Mouse (Mus musculus): ENCODE measurements around the gene E330017A01Rik.

Gene E330017A01Rik

GRCm38 (mm10) chr16:58662287-58662791, 23.8 kb upstream of the E330017A01Rik start:
- no peak for DNase-seq

DNA sequence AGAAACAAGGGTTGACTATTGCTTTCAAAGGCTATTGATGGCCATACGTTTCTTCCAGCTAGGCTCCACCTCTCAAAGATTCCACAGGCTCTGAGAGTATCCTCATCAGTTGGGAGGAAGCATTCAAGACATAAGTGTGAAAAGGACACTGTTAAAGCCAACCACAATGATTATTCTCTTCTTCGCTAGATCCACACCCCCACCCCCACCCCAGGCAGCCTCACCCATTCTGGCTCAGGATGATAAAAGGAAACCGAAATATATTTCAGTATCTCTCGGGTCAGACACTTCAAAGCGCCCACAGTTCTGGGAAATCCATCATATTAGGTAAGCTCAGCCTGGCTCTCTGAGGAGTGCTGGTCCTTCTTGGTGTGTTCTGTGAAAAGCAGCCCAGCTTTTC, 23.3 kb upstream of the E330017A01Rik start:
- DNase-seq = no peak

GRCm38 (mm10) chr16:58658668-58659067, 20.1 kb upstream of the E330017A01Rik start:
- DNase-seq = no peak

DNA sequence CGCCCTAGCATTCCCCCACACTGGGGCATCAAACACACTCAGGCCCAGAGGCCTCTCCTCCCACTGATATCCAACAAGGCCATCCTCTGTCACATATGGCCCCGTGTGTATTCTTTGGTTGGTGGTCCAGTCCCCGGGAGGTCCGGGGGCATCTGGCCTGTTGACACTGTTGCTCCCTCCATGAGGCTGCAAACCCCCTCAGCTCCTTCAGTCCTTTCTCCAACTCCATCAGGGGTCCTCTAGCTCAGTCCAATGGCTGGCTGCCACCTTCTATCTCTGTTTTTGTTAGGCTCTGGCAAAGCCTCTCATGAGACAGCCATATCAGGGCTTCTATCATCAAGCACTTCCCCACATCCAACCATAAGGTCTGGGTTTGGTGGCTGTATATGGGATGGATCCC, 18.0 kb upstream of the E330017A01Rik start:
- DNase-seq = no peak

- DNase-seq = no peak
Measured at GRCm38 (mm10) chr16:58655751-58656150, 17.2 kb upstream of the E330017A01Rik start.

GRCm38 (mm10) chr16:58649979-58650378, 11.4 kb upstream of the E330017A01Rik start:
- DNase-seq = no peak

DNA sequence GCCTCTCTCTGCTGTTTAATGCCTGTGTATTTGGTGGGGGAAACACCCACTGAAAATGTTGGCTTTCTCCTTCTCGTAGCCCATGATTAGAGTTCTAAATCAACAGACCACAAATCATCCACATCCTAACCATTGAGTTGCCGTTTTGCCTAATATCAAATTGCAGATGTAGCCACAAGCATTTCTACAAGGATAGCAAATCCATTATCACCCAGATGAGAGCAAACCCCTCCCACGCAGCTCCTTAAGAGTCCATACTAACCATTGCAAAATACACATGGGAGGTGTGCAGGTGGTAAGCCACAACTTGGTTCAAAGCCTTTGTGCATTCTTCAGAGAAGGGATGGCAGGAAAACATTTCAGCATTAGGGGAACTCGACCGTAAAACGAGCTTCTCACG, 523 bp downstream of the E330017A01Rik start:
- no peak for DNase-seq

DNA sequence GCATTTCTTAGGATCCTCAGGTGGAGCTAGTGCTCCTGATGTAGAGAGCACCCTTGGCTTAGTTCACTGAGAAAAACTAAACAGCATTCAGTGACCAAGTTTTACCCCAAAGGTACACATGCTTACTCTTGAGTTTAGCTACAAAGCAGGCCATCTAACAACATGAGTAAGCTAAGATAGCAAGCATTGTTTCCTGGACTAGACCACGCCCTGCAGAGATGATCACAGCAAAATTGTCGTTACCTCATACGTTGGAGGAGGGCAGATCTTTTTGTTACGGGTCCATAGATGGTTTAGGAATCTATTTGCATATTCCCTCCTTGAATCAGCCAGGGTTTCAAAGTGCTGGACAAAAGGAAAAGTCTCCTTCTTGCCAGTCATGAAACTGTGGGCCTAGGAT, 1.1 kb downstream of the E330017A01Rik start:
- DNase-seq = no peak

DNA sequence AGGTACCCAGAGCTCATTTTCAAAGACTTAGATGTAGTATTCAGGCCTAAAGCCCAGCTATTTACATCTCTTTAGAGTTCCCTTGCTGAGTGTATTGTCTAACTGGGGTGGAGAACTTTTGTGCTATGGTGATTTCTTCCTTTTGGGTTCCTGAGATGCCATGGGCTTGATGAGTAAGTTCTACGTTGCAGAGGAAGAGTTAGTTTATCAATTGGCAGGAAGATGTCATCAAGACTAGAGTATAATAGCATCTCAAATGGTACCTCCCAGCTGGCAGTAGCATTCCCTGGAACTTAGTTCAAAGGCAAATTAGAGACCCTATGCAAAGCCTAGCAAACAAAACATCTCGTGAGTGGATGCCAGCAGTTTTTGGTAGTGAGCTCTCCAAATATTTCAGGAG, 2.7 kb downstream of the E330017A01Rik start:
- no peak for DNase-seq

GRCm38 (mm10) chr16:58629736-58630135, 8.8 kb downstream of the E330017A01Rik start:
- DNase-seq = no peak

DNA sequence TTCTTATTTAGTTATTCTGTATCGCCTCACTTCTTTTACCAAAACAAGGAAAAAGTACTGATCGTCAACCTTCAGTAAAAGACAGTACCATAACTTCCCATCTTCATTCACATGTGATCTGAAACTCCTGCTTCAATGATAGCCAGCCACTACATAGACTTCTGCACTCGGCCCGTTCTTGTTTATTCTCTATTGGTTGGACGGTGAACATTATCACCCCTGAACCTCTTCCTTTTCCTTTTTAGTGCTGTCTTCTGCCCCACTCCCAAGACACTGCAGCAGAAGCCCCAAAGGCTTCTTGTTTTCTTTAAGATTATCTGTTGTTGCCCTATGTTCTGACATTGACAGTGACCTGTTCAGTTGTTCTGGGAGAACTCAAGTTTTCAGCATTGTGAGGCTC, 9.6 kb downstream of the E330017A01Rik start:
- DNase-seq = no peak

DNA sequence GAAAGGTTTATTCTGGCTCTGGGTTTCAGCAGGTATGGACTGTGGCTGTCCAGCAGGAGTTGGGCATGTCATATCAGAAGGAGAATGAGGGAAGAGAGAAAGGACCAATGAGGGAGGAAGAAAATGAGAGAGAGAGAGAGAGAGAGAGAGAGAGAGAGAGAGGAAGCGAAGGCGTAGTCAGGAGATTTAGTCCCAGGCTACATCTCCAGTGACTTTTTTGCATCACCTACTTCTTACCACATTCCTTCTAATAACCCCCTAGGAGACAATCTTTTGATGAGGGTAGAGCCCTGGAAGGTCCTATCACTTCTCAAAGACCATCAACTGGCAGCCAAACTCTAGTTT, 10.2 kb downstream of the E330017A01Rik start:
- DNase-seq = no peak

DNA sequence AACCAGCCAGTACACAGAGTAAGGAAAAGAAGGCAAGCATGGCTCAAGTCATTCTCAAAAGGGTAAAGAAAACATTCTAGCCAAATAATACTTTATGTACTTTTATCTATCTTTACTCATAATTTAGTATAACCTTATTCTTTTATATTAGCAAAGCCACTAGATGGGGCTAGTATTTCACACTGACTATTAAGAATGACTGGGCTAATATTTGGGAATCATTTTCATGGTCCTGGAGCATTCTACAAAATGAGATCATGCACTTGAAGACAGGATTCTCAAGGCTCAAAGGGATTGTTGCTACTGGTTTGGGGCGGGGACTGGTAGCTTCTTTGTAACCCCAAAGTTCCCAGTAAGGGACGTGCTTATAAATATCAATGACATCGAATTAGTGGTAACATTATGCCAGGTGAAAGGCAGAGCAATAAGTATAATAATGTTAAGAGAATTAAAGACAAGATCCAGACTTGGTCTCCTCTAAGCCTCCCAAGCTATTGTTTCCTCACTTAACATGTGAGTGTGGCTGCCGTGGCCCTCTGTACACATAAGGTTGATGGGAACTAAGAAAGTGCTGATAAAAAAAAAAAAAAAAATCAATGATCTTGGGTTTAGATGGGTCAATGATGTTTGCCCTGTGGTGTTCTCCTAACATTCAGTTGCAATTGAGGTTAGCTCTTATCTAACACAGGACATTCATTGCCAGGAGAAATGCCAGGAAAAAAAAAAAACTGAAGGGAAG, 10.8 kb downstream of the E330017A01Rik start:
- no peak for DNase-seq

- peak; percentile 34 for DNase-seq
Measured at GRCm38 (mm10) chr16:58623944-58624343, 14.6 kb downstream of the E330017A01Rik start.

DNA sequence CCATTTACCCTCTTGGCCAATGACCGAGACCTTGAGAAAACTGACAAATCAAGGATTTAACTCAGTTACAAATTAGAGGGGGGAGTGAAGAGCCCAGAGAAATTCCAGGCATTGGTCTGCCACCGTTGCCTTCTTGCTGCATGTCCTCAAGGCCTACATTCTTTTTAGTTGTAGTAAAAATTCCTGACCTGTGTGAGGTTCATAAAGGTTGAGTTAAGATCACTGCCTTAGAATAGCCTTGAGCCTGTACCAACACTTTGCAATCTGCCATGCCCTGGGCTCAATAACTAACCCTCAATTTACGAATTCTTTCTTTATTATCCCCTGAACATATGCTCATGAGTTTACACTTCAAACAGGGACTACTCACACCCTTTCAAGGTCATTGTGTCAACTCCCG, 15.4 kb downstream of the E330017A01Rik start:
- DNase-seq = no peak

DNA sequence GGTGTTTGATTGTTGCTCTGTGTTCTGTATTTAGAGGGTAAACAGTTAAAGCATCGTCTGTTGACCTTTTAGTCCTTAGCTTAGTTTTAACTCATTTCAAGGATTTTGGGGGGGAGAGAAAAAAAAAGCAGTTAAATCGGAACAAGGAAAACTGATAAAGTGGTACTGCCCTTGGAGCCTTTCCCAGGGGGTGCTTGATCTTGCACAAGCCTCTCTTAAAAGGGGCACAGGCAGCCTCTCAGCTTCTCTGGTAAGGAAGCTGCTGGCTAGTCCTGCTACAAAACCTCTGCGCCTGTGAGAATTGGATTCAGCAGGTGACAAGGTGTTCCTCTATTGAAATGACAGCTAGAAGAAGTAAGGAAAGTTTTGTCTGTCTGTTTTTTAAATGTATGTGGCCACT, 16.2 kb downstream of the E330017A01Rik start:
- no peak for DNase-seq

GRCm38 (mm10) chr16:58617346-58617745, 21.2 kb downstream of the E330017A01Rik start:
- no peak for DNase-seq

- DNase-seq = no peak
Measured at GRCm38 (mm10) chr16:58616878-58617277, 21.7 kb downstream of the E330017A01Rik start, which contains the start of gene Gm813. Gm813 (minus strand) TSS chr16:58616978.

DNA sequence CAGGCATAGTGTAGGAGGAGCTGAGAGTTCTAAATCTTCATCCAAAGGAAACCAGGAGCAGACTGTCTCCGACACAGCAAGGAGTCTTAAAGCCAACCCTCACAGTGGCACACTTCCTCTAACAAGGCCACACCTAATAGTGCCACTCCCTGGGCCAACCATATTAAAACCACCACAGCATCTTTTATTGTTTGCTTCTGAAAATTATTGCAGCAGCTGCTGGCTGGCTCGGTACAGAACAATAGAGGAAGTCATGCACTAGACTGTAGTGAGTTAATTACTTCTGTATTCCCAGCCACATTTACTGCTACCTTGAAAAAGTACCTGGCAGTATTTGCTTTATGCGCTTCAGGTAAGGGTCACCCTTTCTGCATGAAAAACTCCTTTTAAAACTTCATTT, 25.6 kb downstream of the E330017A01Rik start:
- no peak for DNase-seq

- DNase-seq = peak; percentile 5
Measured at GRCm38 (mm10) chr16:58607101-58607500, 31.4 kb downstream of the E330017A01Rik start.

DNA sequence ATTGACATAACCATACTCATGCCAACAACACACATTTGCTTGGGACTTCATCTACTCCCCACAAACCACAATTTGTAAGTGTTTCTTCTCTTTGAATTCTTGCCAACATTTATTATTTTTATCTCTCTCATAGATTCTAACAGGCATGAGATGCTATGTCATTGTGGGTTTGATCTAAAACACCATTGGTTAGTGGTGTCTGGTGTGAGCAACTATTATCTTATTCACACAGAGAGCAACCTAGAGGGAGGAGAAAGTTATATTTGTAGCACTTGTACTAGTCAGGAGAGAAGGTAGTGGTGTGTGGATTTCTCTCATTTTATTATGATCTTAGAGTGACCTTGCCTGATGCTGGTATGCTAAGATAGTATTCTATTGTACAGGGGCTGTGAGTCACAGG, 33.9 kb downstream of the E330017A01Rik start:
- DNase-seq = no peak

- DNase-seq = no peak
Measured at GRCm38 (mm10) chr16:58603831-58604230, 34.7 kb downstream of the E330017A01Rik start.

DNA sequence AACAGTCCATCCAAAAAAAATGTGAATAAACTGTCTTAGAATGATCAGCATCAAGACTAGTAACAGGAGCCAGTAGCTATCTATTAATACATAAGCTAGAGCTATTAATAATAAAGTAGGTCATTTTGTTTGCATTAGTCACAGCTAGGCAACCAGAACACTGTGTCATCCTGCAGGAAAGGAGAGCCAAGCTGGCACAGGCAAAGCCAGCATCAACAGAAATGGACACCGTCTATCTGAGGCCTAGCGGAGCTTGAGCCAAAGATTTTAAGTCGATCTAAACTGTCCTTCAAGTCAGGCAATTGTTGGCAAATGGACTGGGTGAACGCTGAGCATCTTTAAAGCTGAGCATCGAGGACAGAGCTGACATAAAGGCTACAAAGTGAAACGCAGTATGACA, 37.7 kb downstream of the E330017A01Rik start:
- no peak for DNase-seq

DNA sequence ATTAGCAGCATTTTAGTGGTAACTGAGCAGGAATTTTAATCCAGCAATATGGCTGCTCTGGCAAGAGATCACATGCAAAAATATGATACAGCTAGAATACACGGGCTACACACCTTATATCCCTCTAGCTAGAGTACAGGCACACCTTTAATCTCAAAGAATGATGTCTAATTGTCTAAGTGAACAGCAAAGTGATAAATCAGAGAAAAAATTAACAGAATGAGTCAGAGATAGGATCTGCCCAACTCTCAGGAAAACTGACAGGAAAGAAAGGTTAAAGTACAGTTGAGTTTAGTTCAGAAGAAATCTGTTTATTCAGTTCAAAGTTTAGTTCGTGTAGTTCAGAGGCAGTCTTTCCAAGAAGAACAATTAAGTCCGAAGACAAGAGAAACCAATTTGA, 47.2 kb downstream of the E330017A01Rik start:
- DNase-seq = no peak

- DNase-seq = no peak
Measured at GRCm38 (mm10) chr16:58589444-58589843, 49.1 kb downstream of the E330017A01Rik start.
